Mouse (Mus musculus) heart, embryonic 12.5 days (tissue): ENCODE results near the gene Slc22a21. TPM values are rescaled to one million over a fixed set of nuclear protein-coding genes. Genes with fewer than 3 reads are reported as not detected.
"Not testable (repeated sequence)": the region's sequence is repeated elsewhere in the genome, so short reads cannot be mapped to it uniquely, and the experiment has no call there.

ENCODE experiments used
- ATAC-seq: fragments of 200-750 bp; cut with Nextera tagmentation; 2 replicates; pipeline ENCODE4 v1.8.0; 2017; ENCODE audit warnings: moderate TSS enrichment, moderate library complexity; ENCODE audit not compliant: insufficient number of reproducible peaks, low FRiP score
- H3K27ac ChIP-seq: fragments of 300-500 bp; sonication (generic); 2 replicates; pipeline ENCODE4 v1.5.1; 2016; ENCODE audit warnings: mild to moderate bottlenecking, moderate library complexity; ENCODE audit not compliant: poor library complexity, severe bottlenecking
- H3K27me3 ChIP-seq: fragments of 300-500 bp; sonication (generic); replicated peaks from 2 replicates; pipeline ENCODE4 v1.6.1; 2016; ENCODE audit warnings: mild to moderate bottlenecking, moderate library complexity
- H3K36me3 ChIP-seq: fragments of 300-500 bp; sonication (generic); 2 replicates; pipeline ENCODE4 v1.6.1; 2016; ENCODE audit warnings: mild to moderate bottlenecking, moderate library complexity
- H3K4me1 ChIP-seq: fragments of 300-500 bp; sonication (generic); replicated peaks from 2 replicates; pipeline ENCODE4 v1.6.1; 2016; ENCODE audit warnings: mild to moderate bottlenecking
- H3K4me2 ChIP-seq: fragments of 300-500 bp; sonication (generic); 2 replicates; pipeline ENCODE4 v1.6.1; 2016; ENCODE audit warnings: mild to moderate bottlenecking, moderate library complexity
- H3K4me3 ChIP-seq: fragments of 300-500 bp; sonication (generic); 2 replicates; pipeline ENCODE4 v1.5.1; 2016; ENCODE audit warnings: mild to moderate bottlenecking
- H3K9ac ChIP-seq: fragments of 300-500 bp; sonication (generic); 2 replicates; pipeline ENCODE4 v1.6.1; 2016; ENCODE audit warnings: mild to moderate bottlenecking, moderate library complexity
- H3K9me3 ChIP-seq: fragments of 300-500 bp; sonication (generic); replicated peaks from 2 replicates; pipeline ENCODE4 v1.6.1; 2016; ENCODE audit warnings: mild to moderate bottlenecking, moderate library complexity
- WGBS: fragments of 180-500 bp; shearing (Covaris S2); methylation state at CpG from one replicate; pipeline ENCODE4 v1.1.7; 2016; 5-methylcytosine and 5-hydroxymethylcytosine counted together
- polyA plus RNA-seq: library from polyadenylated mRNA; unstranded; fragments of >200 nt; fragmentation: Nextera tagmentation; extraction: Ambion mirVana; gene quantifications from 2 replicates; pipeline ENCODE4 v1.2.1, GENCODE M21; 2016

The Slc22a21 gene
- polyA plus RNA-seq, 1 experiment from 2014 or later = 2.6 TPM

DNA sequence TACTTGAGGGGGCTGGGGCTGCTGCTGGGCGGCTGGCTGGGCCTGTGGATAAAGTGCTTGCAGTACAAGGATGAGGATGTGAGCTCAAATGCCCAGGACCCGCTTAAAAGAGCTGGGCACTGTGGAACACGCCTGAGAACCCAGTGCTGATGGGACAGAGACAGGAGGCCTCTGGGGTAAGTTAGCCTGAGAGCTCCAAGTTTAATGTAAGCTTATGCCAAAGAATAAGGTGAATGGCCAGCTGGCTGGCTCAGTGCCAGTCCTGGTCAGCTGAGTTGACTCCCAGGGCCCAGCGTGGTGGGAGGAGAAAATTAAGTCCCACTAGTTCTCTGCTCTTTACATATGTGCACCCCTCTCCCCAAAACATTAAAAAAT is 48.2 kb downstream of the Slc22a21 start:
- not testable (repeated sequence) for H3K4me2 ChIP-seq

DNA sequence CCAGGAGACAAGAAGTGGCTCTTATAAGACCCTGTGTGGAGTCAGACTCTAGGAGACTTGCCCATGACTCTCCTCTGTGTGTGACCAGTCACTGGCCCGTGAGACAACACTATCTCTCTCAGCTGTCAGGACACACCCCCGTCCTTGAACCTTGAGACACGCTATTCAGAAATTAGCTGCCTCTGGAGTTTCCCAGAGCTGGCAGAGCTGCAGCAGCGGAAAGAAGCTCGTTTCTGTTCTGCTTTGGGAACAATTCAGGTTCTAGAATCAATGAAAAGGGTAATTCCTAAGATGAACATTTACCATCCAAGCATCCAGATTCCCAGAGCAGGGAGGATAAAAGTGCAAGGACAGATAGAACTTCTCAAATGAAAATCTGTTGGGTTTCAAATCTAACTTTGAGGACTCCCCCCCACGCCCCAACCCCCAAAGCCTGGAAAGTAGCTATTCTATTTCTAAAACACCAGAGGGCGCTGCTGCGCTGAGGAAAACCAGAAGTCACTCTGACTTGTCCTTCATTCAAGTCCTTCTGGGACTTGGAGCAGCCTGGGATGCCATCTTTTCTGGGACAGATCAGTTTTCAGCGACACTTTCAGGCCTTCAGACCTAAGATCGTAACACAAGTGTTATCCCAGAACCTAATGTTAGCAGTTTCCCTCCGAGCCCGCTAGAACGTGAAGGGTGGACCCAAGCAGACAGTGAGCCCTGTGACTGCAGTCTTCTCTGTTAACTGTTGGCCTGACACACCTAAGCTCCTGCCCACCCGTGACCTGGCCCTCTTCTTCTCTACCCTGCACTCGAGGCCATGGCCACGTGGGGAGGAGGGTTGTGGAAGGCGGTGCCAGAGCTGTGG is 48.8 kb downstream of the Slc22a21 start:
- no peaks in the 10 kb centered on the region for H3K27me3 ChIP-seq
- no peak overlapping the region for H3K4me2 ChIP-seq
- ATAC-seq = no peak
- H3K4me1 ChIP-seq = 0 out of 2 replicates have a peak, but pooled peaks cover 5% of the 10 kb centered on the region
- no peak overlapping the region for H3K9ac ChIP-seq
- no peak overlapping the region for H3K4me3 ChIP-seq
- no peaks in the 10 kb centered on the region for H3K36me3 ChIP-seq
- no peak overlapping the region for H3K27ac ChIP-seq
- WGBS = 24% methylated on average over 17 of the region's 17 CpGs
- no peaks in the 10 kb centered on the region for H3K9me3 ChIP-seq

More for the DNA sequence above, 48.2 kb downstream of the Slc22a21 start:
- H3K4me3 ChIP-seq, H3K9ac ChIP-seq, H3K36me3 ChIP-seq, H3K4me1 ChIP-seq, H3K9me3 ChIP-seq, H3K27me3 ChIP-seq, ATAC-seq, H3K27ac ChIP-seq: not testable (repeated sequence)
- WGBS = 58% methylated on average over 4 of the region's 4 CpGs

DNA sequence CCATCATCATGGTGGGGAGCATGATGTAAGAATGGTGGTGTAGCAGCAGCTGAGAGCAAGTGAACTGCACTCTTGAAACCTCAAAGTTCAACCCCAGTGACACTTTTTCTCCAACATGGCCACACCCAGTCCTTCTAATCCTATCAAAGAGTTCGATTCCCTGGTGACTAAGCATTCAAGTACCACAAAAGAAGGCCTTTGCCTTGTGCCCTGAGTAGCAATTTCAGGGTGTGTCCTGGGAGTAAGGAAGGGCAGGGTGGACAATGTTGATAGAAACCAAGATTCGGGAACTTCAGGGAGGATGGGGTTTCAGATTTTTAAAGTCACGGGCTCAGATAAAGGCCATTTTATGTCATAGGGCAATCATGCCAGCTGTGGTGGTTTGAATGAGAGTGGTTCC is 50.4 kb downstream of the Slc22a21 start:
- Histone ChIP-seq H3K27me3 (no peaks in the 10 kb centered on the region), H3K4me3 (no peak overlapping the region), H3K4me2 (no peak overlapping the region), H3K36me3 (no peaks in the 10 kb centered on the region), H3K9me3 (0 out of 2 replicates have a peak, but pooled peaks cover 4% of the 10 kb centered on the region), H3K27ac (no peak overlapping the region), H3K4me1 (0 out of 2 replicates have a peak, but pooled peaks cover 5% of the 10 kb centered on the region), H3K9ac (no peak overlapping the region)
- WGBS = 72% methylated on average over 3 of the region's 3 CpGs
- ATAC-seq = no peak

DNA sequence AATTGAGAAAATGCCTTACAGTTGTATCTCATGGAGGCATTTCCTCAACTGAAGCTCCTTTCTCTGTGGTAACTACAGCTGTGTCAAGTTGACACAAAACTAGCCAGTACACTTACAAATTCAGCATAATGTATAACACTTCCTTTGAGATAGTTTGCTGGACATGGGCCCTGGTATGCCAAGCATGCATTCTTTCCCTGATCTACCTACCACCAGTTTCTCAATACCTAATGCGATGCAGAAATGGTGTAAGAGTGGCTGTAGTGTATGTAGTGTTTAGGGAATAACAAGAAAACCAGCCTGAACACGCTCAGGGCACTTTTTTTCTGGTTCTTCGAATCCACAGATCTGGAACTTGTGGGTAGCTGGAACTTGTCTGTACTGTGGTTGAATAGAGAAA is 51.5 kb downstream of the Slc22a21 start:
- H3K9me3 ChIP-seq = 0 out of 2 replicates have a peak, but pooled peaks cover 4% of the 10 kb centered on the region
- H3K9ac ChIP-seq = no peak overlapping the region
- H3K4me2 ChIP-seq = no peak overlapping the region
- H3K36me3 ChIP-seq = no peaks in the 10 kb centered on the region
- no peak overlapping the region for H3K4me3 ChIP-seq
- H3K27me3 ChIP-seq = no peaks in the 10 kb centered on the region
- 0 out of 2 replicates have a peak, but pooled peaks cover 5% of the 10 kb centered on the region for H3K4me1 ChIP-seq
- no peak overlapping the region for H3K27ac ChIP-seq
- no peak for ATAC-seq
- 74% methylated on average over 3 of the region's 3 CpGs for WGBS

DNA sequence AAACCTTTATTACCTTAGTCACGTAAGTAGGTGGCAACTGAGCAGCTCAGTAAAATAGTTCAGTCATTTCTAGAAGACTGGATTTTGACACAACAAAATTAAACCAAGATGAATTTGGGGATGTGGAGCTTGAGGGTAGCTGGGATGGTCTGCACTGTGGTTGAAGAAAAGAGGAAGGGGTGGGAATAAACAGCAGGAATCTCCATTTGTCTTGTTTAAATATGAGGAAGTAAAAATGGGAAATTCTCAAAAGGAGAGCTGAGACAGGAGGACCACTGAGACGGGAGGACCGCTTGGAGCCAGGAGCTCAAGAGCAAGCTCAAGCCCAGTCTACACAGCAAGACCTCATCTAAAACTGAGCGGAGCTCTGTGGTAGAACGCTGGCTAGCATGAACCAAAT is 53.8 kb downstream of the Slc22a21 start:
- no peak for ATAC-seq
- 84% methylated on average over 5 of the region's 5 CpGs for WGBS

DNA sequence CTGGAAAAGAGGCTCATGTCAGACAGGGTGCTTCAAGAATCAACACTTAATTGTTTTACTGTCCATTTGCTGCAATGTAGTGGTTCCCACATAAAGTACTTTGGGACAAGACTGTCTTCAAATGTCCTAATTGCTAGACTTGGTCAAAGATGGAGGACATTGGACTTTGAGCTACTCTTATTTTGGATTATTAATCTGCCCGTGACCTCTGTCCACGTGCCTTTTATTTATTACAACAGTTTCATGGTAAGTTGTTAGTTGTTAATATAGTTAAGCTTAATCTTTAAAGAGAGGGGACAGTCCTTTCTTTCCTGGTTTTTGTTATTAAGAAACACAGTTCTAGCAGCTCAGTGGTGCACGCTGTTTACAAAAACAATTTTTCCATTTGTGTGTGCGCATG is 61.3 kb downstream of the Slc22a21 start:
- ATAC-seq = no peak

More for the DNA sequence above, 53.8 kb downstream of the Slc22a21 start:
- no peak overlapping the region for H3K4me3 ChIP-seq
- H3K4me1 ChIP-seq = no peaks in the 10 kb centered on the region
- 0 out of 2 replicates have a peak, but pooled peaks cover 4% of the 10 kb centered on the region for H3K9me3 ChIP-seq
- H3K27me3 ChIP-seq = no peaks in the 10 kb centered on the region
- no peak overlapping the region for H3K4me2 ChIP-seq
- no peak overlapping the region for H3K27ac ChIP-seq
- no peak overlapping the region for H3K9ac ChIP-seq
- H3K36me3 ChIP-seq = no peaks in the 10 kb centered on the region

DNA sequence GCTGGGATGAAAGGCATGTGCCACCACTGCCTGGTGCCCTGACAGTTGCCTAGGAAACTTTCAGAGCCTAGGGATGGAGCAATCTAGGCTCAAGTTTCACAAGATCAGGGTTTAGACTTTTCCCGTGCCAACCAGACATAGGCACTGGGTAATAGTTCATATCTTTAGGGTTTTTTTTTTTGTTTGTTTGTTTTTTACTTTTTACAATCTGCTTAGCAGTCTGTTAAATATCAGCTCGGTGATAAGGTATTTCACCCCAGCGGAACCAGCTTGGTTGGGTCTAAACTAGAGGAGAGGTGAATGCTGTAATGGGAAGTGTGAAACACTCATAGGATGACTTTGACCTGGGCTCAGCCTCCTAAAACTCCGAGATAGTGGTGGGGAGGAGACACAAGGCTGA is 69.1 kb downstream of the Slc22a21 start:
- Histone ChIP-seq H3K27ac (no peak overlapping the region), H3K4me2 (no peak overlapping the region), H3K36me3 (no peaks in the 10 kb centered on the region), H3K27me3 (no peaks in the 10 kb centered on the region), H3K9ac (no peak overlapping the region), H3K4me1 (no peaks in the 10 kb centered on the region), H3K9me3 (no peaks in the 10 kb centered on the region), H3K4me3 (no peak overlapping the region)
- ATAC-seq = no peak
- 60% methylated on average over 4 of the region's 4 CpGs for WGBS

More for the DNA sequence above, 61.3 kb downstream of the Slc22a21 start:
- Histone ChIP-seq H3K4me3 (no peak overlapping the region), H3K27ac (no peak overlapping the region), H3K9ac (no peak overlapping the region), H3K4me2 (no peak overlapping the region), H3K27me3 (no peaks in the 10 kb centered on the region), H3K4me1 (no peaks in the 10 kb centered on the region), H3K9me3 (0 out of 2 replicates have a peak, but pooled peaks cover 3% of the 10 kb centered on the region), H3K36me3 (no peaks in the 10 kb centered on the region)
- WGBS = 89% methylated on average over 4 of the region's 4 CpGs

DNA sequence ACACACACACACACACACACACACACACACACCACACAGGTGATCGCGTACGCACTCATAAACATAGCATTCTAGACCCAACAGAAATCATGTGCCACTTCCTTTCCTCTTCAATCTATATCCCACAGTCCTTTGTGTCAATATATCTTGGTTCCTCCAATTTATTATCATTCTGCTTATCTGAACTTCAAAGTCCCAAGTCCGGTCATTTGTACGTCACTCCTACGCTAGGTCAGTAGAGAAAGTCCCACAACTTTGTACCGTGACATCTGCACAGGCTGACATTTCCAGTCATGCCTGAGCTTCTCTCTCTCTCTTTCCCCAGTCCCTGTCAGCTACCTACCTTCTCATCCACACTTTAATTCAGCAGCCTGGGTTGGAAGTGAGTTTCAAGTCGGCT is 71.4 kb downstream of the Slc22a21 start:
- no peak overlapping the region for H3K4me3 ChIP-seq
- WGBS = 79% methylated on average over 8 of the region's 8 CpGs
- H3K9ac ChIP-seq = no peak overlapping the region
- no peak overlapping the region for H3K27ac ChIP-seq
- H3K4me1 ChIP-seq = peaks cover 9% of the 10 kb centered on the region
- H3K9me3 ChIP-seq = no peaks in the 10 kb centered on the region
- no peaks in the 10 kb centered on the region for H3K27me3 ChIP-seq
- no peak overlapping the region for H3K4me2 ChIP-seq
- H3K36me3 ChIP-seq = no peaks in the 10 kb centered on the region
- no peak for ATAC-seq

DNA sequence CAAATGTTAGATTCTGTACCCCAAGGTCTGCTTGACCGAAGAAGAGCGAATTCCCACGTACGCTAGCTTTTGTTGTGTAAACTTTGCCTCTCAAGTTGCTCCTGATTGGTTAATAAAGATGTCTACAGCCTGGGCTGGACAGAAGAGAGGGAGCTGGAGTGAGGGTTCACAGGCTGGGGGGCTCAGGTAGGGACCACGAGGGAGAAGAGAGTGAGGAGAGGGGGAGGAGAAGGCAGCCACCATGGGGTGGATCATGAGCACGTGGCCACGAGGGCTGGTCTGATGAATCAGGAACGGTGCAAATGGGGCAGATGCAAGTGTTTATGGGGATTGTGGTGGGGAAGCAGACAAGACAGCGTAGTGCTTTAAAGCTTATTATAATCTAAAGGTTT is 75.6 kb downstream of the Slc22a21 start:
- Histone ChIP-seq H3K27ac (no peak overlapping the region), H3K4me3 (no peak overlapping the region), H3K4me2 (no peak overlapping the region), H3K9me3 (no peaks in the 10 kb centered on the region; the same call in 1 of the 2 replicates), H3K27me3 (no peaks in the 10 kb centered on the region), H3K36me3 (no peaks in the 10 kb centered on the region), H3K4me1 (peaks cover 12% of the 10 kb centered on the region), H3K9ac (no peak overlapping the region)
- ATAC-seq = no peak
- 79% methylated on average over 9 of the region's 9 CpGs for WGBS

DNA sequence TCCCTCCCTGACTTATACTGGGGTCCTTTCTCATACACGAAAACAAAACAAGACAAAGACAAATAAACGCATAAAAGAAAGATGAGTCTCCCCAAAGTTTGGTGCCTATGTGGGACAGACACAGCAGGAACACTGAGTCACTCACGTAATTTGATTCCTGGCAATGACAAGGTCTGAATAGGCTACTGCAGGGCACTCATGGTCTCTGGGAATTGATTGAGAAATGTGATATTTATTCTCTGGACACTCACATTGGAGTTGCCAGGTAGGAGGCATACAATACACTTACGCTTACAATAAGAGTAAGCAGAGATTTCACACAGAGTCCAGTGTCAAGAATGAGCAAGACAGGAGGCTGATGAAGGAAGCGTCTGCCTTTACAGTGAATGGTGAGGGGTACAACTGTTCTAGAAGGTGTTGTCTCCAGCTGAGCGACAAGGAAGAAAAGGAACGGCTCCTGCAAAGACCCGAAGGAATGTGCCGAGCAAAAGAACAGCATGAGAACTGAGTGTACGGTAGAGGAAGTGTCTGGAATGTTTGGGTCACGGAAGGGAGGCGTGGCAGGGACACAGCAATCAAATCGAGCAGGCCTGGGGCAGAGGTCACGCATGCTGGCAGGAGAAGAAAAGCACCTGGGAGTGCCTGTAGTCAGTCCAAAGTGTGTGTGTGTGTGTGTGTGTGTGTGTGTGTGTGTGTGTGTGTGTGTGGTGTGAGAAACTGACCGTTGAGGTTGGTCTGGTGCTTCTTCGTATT is 76.2 kb downstream of the Slc22a21 start:
- Histone ChIP-seq H3K4me3 (no peak overlapping the region), H3K4me1 (peaks cover 12% of the 10 kb centered on the region), H3K27ac (no peak overlapping the region), H3K27me3 (no peaks in the 10 kb centered on the region), H3K9me3 (no peaks in the 10 kb centered on the region; the same call in 1 of the 2 replicates), H3K9ac (no peak overlapping the region), H3K36me3 (no peaks in the 10 kb centered on the region), H3K4me2 (peak overlapping the region; percentile 11; the same call in 1 of the 2 replicates)
- ATAC-seq = no peak; the same call in 1 of the 2 replicates
- WGBS = 47% methylated on average over 16 of the region's 16 CpGs

DNA sequence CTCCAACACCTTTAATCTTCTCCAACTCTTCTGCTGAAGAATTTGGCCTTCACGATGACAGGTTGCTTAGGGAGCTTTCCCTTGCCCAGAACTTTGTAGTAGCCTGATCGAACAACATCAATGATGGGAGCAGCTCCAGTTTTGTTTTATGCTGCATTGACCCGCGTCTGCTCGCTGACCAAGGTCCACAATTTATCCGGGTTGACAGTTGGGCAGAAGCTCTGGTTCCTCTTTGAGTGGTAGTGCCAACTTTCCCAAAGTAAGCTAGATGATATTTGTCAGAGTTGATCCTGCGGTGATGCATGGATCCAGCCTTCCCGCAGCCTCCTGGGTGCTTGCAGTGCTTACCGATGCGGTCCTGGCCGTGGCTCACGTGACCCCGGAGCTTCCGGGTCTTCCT is 77.4 kb downstream of the Slc22a21 start:
- no peaks in the 10 kb centered on the region for H3K36me3 ChIP-seq
- WGBS = 88% methylated on average over 14 of the region's 14 CpGs
- no peak overlapping the region for H3K4me3 ChIP-seq
- H3K27me3 ChIP-seq = no peaks in the 10 kb centered on the region
- H3K4me1 ChIP-seq = peaks cover 12% of the 10 kb centered on the region
- H3K4me2 ChIP-seq = no peak overlapping the region
- no peak overlapping the region for H3K27ac ChIP-seq
- H3K9me3 ChIP-seq = no peaks in the 10 kb centered on the region; the same call in 1 of the 2 replicates
- H3K9ac ChIP-seq = no peak overlapping the region
- ATAC-seq = no peak
